Mouse (Mus musculus) gastrocnemius, postnatal 25 days (tissue): ENCODE data around the gene Farp2. TPM values are rescaled to one million over a fixed set of nuclear protein-coding genes. Genes with fewer than 3 reads are reported as not detected.
A peak's percentile ranks its signal among the peaks of the same experiment; 100 is the strongest.

Experiments
- DNase-seq: peaks from one replicate; pipeline ENCODE4 v3.0.0; 2022
- total RNA-seq, 2 experiments: library from RNA; stranded (reverse); gene quantifications; 1 replicate in 1 of 2; 2 replicates in 1 of 2; pipeline ENCODE4 v1.2.3; 2021

Gene Farp2
- total RNA-seq, 2 experiments from 2014 or later = 11.6 to 12.2 TPM

GRCm38 (mm10) chr1:93563224-93563623 is 51.3 kb downstream of the Farp2 start:
- no peak for DNase-seq

GRCm38 (mm10) chr1:93563649-93564048 is 51.8 kb downstream of the Farp2 start:
- no peak for DNase-seq

GRCm38 (mm10) chr1:93564781-93565180 is 52.9 kb downstream of the Farp2 start:
- DNase-seq = no peak

GRCm38 (mm10) chr1:93567013-93567412 is 55.1 kb downstream of the Farp2 start:
- no peak for DNase-seq

GRCm38 (mm10) chr1:93567717-93568497 is 56.0 kb downstream of the Farp2 start:
- no peak for DNase-seq

GRCm38 (mm10) chr1:93577066-93577465 is 65.2 kb downstream of the Farp2 start:
- no peak for DNase-seq

- DNase-seq = no peak
These were observed 66.0 kb downstream of the Farp2 start for GRCm38 (mm10) chr1:93577861-93578260.

- DNase-seq = no peak
These were observed 69.7 kb downstream of the Farp2 start for GRCm38 (mm10) chr1:93581545-93581944.

GRCm38 (mm10) chr1:93588346-93588745 is 76.5 kb downstream of the Farp2 start:
- no peak for DNase-seq

- DNase-seq = no peak
These were observed 82.1 kb downstream of the Farp2 start for GRCm38 (mm10) chr1:93593960-93594359.

- DNase-seq = no peak
These were observed 84.0 kb downstream of the Farp2 start for GRCm38 (mm10) chr1:93595916-93596315.

GRCm38 (mm10) chr1:93602911-93603310 is 91.0 kb downstream of the Farp2 start:
- DNase-seq = no peak

GRCm38 (mm10) chr1:93603921-93604320 is 92.0 kb downstream of the Farp2 start:
- no peak for DNase-seq

GRCm38 (mm10) chr1:93607090-93608083 is 95.5 kb downstream of the Farp2 start:
- DNase-seq = no peak

GRCm38 (mm10) chr1:93608696-93609245 is 96.9 kb downstream of the Farp2 start:
- no peak for DNase-seq

GRCm38 (mm10) chr1:93609762-93610161 is 97.9 kb downstream of the Farp2 start:
- DNase-seq = no peak

- DNase-seq = no peak
These were observed 106.3 kb downstream of the Farp2 start for GRCm38 (mm10) chr1:93618059-93618748.

GRCm38 (mm10) chr1:93618948-93619347 is 107.1 kb downstream of the Farp2 start:
- no peak for DNase-seq

GRCm38 (mm10) chr1:93624502-93624901 is 112.6 kb downstream of the Farp2 start:
- DNase-seq = no peak

- no peak for DNase-seq
These were observed 118.9 kb downstream of the Farp2 start for GRCm38 (mm10) chr1:93630796-93631195.

GRCm38 (mm10) chr1:93632723-93633122 is 120.8 kb downstream of the Farp2 start:
- no peak for DNase-seq

- DNase-seq = peak; percentile 65
These were observed 122.6 kb downstream of the Farp2 start for GRCm38 (mm10) chr1:93634481-93634891.
